Mouse (Mus musculus): Measurements from ENCODE around the gene D13Ertd608e. TPM values are rescaled to one million over a fixed set of nuclear protein-coding genes. Genes with fewer than 3 reads are reported as not detected.
"Not testable (repeated sequence)": the region's sequence is repeated elsewhere in the genome, so short reads cannot be mapped to it uniquely, and the experiment has no call there.

Gene D13Ertd608e
- total RNA-seq, 2 experiments from 2014 or later = not detected

DNA sequence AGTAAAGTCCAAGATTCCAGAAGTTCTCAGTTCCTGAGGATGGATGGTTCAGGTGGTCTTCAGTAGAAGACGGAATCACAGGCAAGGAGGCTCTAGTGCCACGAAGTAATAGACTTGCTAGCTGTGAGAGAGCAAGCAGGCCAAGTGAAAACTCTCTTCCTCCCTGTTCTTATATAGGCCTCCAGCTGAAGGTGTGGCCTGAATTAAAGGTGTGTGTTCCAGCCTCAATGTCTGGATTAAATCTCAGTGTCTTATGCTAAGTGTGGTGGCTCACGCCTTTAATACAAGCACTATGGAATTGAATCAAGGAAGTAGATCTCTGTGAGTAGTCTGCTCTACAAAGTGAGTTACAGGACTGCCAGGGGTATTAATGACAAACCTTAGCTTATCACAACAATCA is 58.9 kb downstream of the D13Ertd608e start, which contains the start of gene Tcstv1:
Gene Tcstv1, minus strand, starts transcription at position 101 of the 400 bp plus-strand sequence.
- intact Hi-C loops (cut with DNase I); DNase-seq: not testable (repeated sequence)

Other genes starting within 250 kb of the D13Ertd608e start
- gene Ccl28, start 212.2 kb upstream of the D13Ertd608e start, total RNA-seq (2021) = not detected
- gene Hmgcs1, start 145.6 kb upstream of the D13Ertd608e start, total RNA-seq (2021) = 10 to 100 TPM; 38.6 to 39.0 TPM
- 1 to 10 TPM; 1.2 to 1.6 TPM for gene Nim1k, start 80.1 kb upstream of the D13Ertd608e start, total RNA-seq (2021)
- gene Zfp131, start 45.1 kb upstream of the D13Ertd608e start, total RNA-seq (2021) = 10 to 100 TPM; 17.0 to 19.0 TPM
- not detected for gene AF067063, start 5.8 kb upstream of the D13Ertd608e start, total RNA-seq (2021)
- not detected for gene Tcstv1, start 58.8 kb downstream of the D13Ertd608e start, total RNA-seq (2021)
- not detected for gene Gm21761, start 93.3 kb downstream of the D13Ertd608e start, total RNA-seq (2021)
- gene B020031M17Rik, start 114.8 kb downstream of the D13Ertd608e start, total RNA-seq (2021) = not detected
- gene Gm36079, start 191.0 kb downstream of the D13Ertd608e start, total RNA-seq (2021) = not detected
- under 1 TPM in 1 of 2 experiments, not detected in 1; 0.31 TPM for gene Gm21188, start 216.2 kb downstream of the D13Ertd608e start, total RNA-seq (2021)

Data from heart, postnatal 36 days (tissue).